Mouse (Mus musculus): ENCODE results near the gene Fgf13.

- TF ChIP-seq POLR2A (IDR thresholded peaks at IDR 0.05; ENCODE audit: borderline replicate concordance, low read depth, low read length) (no peak), CTCF (IDR thresholded peaks at IDR 0.05; ENCODE audit: low read depth, low read length) (no peak)
Measured at GRCm38 (mm10) chrX:59547931-59548330, 19.9 kb downstream of the Fgf13 start.

All from bone marrow macrophage, adult 2 months (primary cell).